Mouse (Mus musculus): ENCODE data around the gene Kprp. TPM values are rescaled to one million over a fixed set of nuclear protein-coding genes. Genes with fewer than 3 reads are reported as not detected.

Kprp gene
- polyA plus RNA-seq (2012; rRNA removed), result not detected in 2 replicates

DNA sequence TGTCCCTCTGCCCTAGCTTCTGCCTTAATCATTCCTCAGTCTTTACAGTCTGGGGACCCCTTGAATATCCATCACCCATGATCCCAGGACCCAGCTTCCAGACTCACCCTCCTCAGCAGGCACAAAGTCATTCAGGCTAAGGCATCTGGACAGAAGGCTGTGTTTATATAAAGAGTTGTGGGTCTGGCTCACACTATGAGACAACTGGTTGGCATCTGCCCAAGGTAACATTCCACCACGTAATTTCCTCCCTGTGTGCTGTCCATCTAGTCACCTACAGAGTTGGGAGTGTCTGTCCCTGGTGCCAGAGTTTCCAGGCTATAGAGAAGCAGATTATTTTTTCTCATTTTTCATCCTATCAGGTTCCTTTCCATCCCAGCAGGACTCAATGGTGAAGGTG, at the start of gene Kprp:
Gene Kprp (minus strand): TSS at position 140 of the 400 bp plus-strand sequence.

DNA sequence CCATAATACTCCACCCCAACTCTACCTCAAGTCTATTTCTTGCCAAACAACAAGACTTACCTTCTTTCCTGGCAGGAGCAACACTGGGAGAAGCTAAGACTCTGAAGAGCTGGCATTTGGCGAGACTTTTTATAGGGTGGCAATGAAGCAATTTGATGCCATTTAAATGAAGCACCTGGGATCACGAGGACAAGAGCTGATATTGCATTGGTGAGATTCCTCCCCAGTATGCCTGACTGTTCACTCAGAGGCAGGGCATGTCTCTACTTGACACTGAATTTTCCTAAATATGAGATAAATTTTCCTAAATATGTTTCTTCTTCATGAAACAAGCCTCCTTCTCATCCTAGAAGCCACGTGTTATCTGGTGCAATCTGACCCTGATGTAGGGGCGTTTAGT, 43.1 kb upstream of the Kprp start, which contains the start of gene 2310050C09Rik:
Gene 2310050C09Rik (minus strand): TSS at position 101 of the 400 bp plus-strand sequence.

DNA sequence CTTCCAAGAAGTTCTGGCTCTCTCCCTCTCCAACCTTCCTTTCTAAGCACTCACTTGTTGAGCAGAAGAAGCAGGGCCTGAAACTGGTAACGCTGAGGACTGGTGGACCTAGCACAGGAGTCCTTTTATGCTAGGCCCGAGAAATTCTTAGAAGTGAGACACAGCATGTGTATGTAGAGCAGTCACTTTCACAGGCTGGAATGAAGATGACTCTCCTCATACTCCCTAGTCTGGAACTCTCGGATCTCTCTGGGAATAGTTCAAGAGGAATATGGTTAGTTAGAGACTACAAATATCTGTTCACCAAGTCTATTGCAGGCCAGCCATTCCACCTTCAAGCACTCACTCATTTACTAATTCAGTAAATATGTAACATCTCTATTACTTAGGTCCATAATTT, 24.1 kb upstream of the Kprp start, which contains the start of gene Lce1l:
Gene Lce1l (minus strand): TSS at position 101 of the 400 bp plus-strand sequence.

DNA sequence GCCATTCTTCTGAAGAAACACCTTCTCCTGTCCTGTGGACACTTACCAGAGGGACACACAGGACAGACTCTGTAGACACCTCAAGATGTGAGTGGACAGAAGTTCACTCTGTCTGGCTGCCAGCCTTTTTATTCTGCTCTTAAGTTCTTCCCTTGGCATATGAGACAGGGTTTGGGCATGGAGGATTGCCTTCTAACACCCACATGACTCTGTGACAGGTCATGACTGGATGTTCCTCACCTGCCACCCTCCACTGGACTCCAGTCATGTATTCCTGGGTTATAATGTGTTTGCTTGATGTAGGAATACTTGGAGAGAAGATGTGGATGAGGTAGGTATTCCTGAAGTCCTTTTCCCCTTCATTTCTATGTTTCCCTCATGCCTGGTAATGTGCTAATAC, 19.3 kb downstream of the Kprp start, which contains the start of gene Lce1k:
Gene Lce1k (minus strand): TSS at position 101 of the 400 bp plus-strand sequence.

DNA sequence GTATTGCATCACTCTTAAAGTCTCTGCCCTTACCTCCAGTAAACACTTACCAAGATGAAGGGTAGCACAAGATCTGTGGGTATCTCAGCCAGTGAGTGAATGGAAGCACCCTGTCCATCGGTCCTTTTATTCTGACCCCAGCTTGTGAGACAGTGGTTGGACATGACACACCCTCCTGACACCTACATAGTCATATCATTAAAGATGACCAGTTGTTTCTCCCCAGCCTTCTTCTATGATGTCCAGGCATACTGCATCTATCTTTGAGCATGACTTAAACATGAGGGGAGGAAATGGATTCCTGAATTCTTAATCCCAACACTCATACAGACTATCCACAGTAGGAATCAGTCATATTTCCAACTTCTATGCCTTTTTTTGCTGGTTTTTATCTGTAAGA, 36.6 kb downstream of the Kprp start, which contains the start of gene Lce1j:
Gene Lce1j (minus strand): TSS at position 101 of the 400 bp plus-strand sequence.

DNA sequence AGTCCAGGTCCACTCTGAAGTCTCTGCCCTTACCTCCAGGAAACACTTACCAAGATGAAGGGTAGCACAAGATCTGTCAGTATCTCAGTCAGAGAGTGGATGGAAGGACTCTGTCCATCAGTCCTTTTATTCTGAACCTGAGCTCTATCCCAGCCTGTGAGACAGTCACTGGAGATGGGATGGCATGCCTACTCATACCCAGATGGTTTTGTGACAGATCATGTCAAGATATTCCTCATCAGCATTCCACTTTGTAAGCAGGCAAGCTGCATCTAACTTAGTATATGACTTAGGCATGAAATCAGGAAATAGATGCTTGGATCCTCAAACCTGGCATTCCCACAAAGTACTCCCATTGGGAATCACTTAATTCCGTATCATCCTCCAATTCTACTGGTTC, 48.2 kb downstream of the Kprp start, which contains the start of gene Lce1i:
Gene Lce1i (minus strand): TSS at position 101 of the 400 bp plus-strand sequence.

Other genes with a start within 250 kb of the Kprp start
- not detected in 2 replicates for gene Smcp, start 238.2 kb downstream of the Kprp start, polyA plus RNA-seq (2012; rRNA removed)
- not detected in 2 replicates for gene 2210017I01Rik, start 219.8 kb downstream of the Kprp start, polyA plus RNA-seq (2012; rRNA removed)
- not detected in 2 replicates for gene Lce6a, start 205.6 kb downstream of the Kprp start, polyA plus RNA-seq (2012; rRNA removed)
- not detected in 2 replicates for gene Lce1a1, start 178.9 kb downstream of the Kprp start, polyA plus RNA-seq (2012; rRNA removed)
- gene Lce1b, start 170.3 kb downstream of the Kprp start, polyA plus RNA-seq (2012; rRNA removed), result 0.26 TPM in 1 of 2 replicates, not detected in the other
- not detected in 2 replicates for gene Lce1a2, start 156.9 kb downstream of the Kprp start, polyA plus RNA-seq (2012; rRNA removed)
- not detected in 2 replicates for gene Lce1c, start 148.0 kb downstream of the Kprp start, polyA plus RNA-seq (2012; rRNA removed)
- not detected in 2 replicates for gene Lce1d, start 140.0 kb downstream of the Kprp start, polyA plus RNA-seq (2012; rRNA removed)
- not detected in 2 replicates for gene Lce1e, start 118.2 kb downstream of the Kprp start, polyA plus RNA-seq (2012; rRNA removed)
- gene Lce1f, start 106.9 kb downstream of the Kprp start, polyA plus RNA-seq (2012; rRNA removed), result 0.22 TPM in 1 of 2 replicates, not detected in the other
- not detected in 2 replicates for gene Gm38119, start 88.2 kb downstream of the Kprp start, polyA plus RNA-seq (2012; rRNA removed)
- not detected in 2 replicates for gene Lce1g, start 74.9 kb downstream of the Kprp start, polyA plus RNA-seq (2012; rRNA removed)
- not detected in 2 replicates for gene Lce1h, start 62.2 kb downstream of the Kprp start, polyA plus RNA-seq (2012; rRNA removed)
- not detected in 2 replicates for gene Lce1i, start 48.3 kb downstream of the Kprp start, polyA plus RNA-seq (2012; rRNA removed)
- gene Lce1j, start 36.7 kb downstream of the Kprp start, polyA plus RNA-seq (2012; rRNA removed), result 0.60 TPM in 1 of 2 replicates, not detected in the other
- gene Lce1k, start 19.4 kb downstream of the Kprp start, polyA plus RNA-seq (2012; rRNA removed), result not detected in 2 replicates
- not detected in 2 replicates for gene Lce1l, start 24.0 kb upstream of the Kprp start, polyA plus RNA-seq (2012; rRNA removed)
- gene 2310050C09Rik, start 43.0 kb upstream of the Kprp start, polyA plus RNA-seq (2012; rRNA removed), result not detected in 2 replicates
- not detected in 2 replicates for gene Lce3a, start 99.0 kb upstream of the Kprp start, polyA plus RNA-seq (2012; rRNA removed)
- gene Lce3b, start 105.7 kb upstream of the Kprp start, polyA plus RNA-seq (2012; rRNA removed), result not detected in 2 replicates
- gene Lce3c, start 117.2 kb upstream of the Kprp start, polyA plus RNA-seq (2012; rRNA removed), result not detected in 2 replicates
- not detected in 2 replicates for gene Lce3d, start 130.1 kb upstream of the Kprp start, polyA plus RNA-seq (2012; rRNA removed)
- 0.29 TPM in 1 of 2 replicates, not detected in the other for gene Lce3e, start 139.8 kb upstream of the Kprp start, polyA plus RNA-seq (2012; rRNA removed)
- gene Lce3f, start 165.0 kb upstream of the Kprp start, polyA plus RNA-seq (2012; rRNA removed), result 0.29 TPM in 1 of 2 replicates, not detected in the other
- not detected in 2 replicates for gene Crct1, start 188.4 kb upstream of the Kprp start, polyA plus RNA-seq (2012; rRNA removed)
- not detected in 2 replicates for gene Lce1m, start 191.8 kb upstream of the Kprp start, polyA plus RNA-seq (2012; rRNA removed)
- not detected in 2 replicates for gene Gm4858, start 241.6 kb upstream of the Kprp start, polyA plus RNA-seq (2012; rRNA removed)

All from ovary, adult 2 months (tissue).